8 mouse cellular contexts compared by ENCODE assay signal in the genomic region with DNA sequence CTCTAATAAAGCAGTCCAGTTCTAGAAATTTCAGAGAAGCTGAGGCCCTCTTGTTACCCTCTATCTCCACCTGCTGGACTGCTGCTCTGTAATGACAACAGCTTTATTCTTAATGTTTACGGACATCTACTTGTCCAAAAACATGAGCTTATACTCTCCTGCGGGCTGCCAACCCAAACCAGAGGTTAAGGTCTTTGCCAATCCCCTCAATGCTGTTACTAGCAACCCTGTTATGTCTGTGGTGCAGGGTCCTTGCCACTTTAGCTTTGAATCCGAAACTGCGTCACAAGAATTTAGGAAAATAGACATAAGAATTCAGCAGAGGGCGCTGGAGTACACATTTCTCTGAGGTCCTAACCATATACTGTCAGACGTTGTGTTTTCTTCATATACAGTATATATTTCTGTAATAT. TPM values are rescaled to one million over a fixed set of nuclear protein-coding genes. Genes with fewer than 3 reads are reported as not detected.
A peak's percentile ranks its signal among the peaks of the same experiment; 100 is the strongest.
DNase-seq lines count a peak whose midpoint lies in the region; ATAC-seq lines count a peak whose summit lies in the region.

No protein-coding gene starts in this region.

- peak overlapping the region; percentile 52 for H3K4me2 ChIP-seq in forebrain, embryonic 16.5 days (ENCODE audit: low read length)
- peak overlapping the region; percentile 32; the same call in 1 of the 2 replicates for H3K4me2 ChIP-seq in liver, embryonic 16.5 days (ENCODE audit: low read depth, low read length)
- H3K4me2 ChIP-seq in neural tube, embryonic 14.5 days (ENCODE audit: low read depth, low read length) = peak overlapping the region; percentile 42; the same call in 1 of the 2 replicates

- H3K36me3 ChIP-seq in forebrain, embryonic 16.5 days (ENCODE audit: control insufficient read depth, insufficient read depth) = no peaks in the 10 kb centered on the region
- H3K36me3 ChIP-seq in liver, embryonic 16.5 days (ENCODE audit: control insufficient read depth, insufficient read depth) = no peaks in the 10 kb centered on the region
- H3K36me3 ChIP-seq in neural tube, embryonic 14.5 days (ENCODE audit: control insufficient read depth, insufficient read depth, low read length) = no peaks in the 10 kb centered on the region

- H3K9ac ChIP-seq in forebrain, embryonic 16.5 days (replicated peaks; ENCODE audit: low read depth, low read length) = peak overlapping the region; percentile 46; the same call in 1 of the 2 replicates
- H3K9ac ChIP-seq in liver, embryonic 16.5 days (ENCODE audit: low read depth, low read length) = no peak overlapping the region
- no peak overlapping the region for H3K9ac ChIP-seq in neural tube, embryonic 14.5 days (replicated peaks; ENCODE audit: low read depth, low read length)

- no peaks in the 10 kb centered on the region for H3K9me3 ChIP-seq in forebrain, embryonic 16.5 days (ENCODE audit: control insufficient read depth, low read length)
- H3K9me3 ChIP-seq in liver, embryonic 16.5 days (replicated peaks; ENCODE audit: control insufficient read depth, low read length) = no peaks in the 10 kb centered on the region
- no peaks in the 10 kb centered on the region for H3K9me3 ChIP-seq in neural tube, embryonic 14.5 days (ENCODE audit: control insufficient read depth, low read length)

- WGBS in forebrain, embryonic 16.5 days = 11% methylated on average over 6 of the region's 6 CpGs
- 16% methylated on average over 6 of the region's 6 CpGs for WGBS in liver, embryonic 16.5 days (ENCODE audit: insufficient replicate concordance)
- 25% methylated on average over 6 of the region's 6 CpGs for WGBS in neural tube, embryonic 14.5 days

- H3K27me3 ChIP-seq in forebrain, embryonic 16.5 days (replicated peaks; ENCODE audit: control insufficient read depth, insufficient read depth, low read length) = no peaks in the 10 kb centered on the region
- H3K27me3 ChIP-seq in liver, embryonic 16.5 days (ENCODE audit: control insufficient read depth, insufficient read depth, low read depth, low read length) = no peaks in the 10 kb centered on the region
- H3K27me3 ChIP-seq in neural tube, embryonic 14.5 days (ENCODE audit: control insufficient read depth, insufficient read depth, low read length) = no peaks in the 10 kb centered on the region

- peak; percentile 42 for DNase-seq in Muller cell, postnatal 12 days (ENCODE audit: inconsistent ontology term)
- DNase-seq in cerebellum, adult 11 months = peak; percentile 4
- peak; percentile 23 to 70 for DNase-seq in layer of hippocampus, adult 18-20 months (ENCODE audit: low spot score in 2 of 2)
- peak; percentile 9 for DNase-seq in thymus, postnatal 4 days

- peak; percentile 92 for ATAC-seq in forebrain, embryonic 16.5 days
- ATAC-seq in hematopoietic stem cell, adult 5-6 weeks (replicated peaks in 1 of 2; ENCODE audit: insufficient read depth in 1 of 2, low FRiP score in 2 of 2, low TSS enrichment in 1 of 2, low read depth in 1 of 2, poor library complexity in 2 of 2, severe bottlenecking in 2 of 2) = peak; percentile 77 to 94
- no peak for ATAC-seq in liver, embryonic 16.5 days (ENCODE audit: low read depth)
- ATAC-seq in neural tube, embryonic 14.5 days (ENCODE audit: low read depth) = peak; percentile 91

- H3K4me1 ChIP-seq in forebrain, embryonic 16.5 days (replicated peaks; ENCODE audit: control insufficient read depth, insufficient read depth, low read length) = no peaks in the 10 kb centered on the region
- H3K4me1 ChIP-seq in liver, embryonic 16.5 days (ENCODE audit: control insufficient read depth, low read depth, low read length) = no peaks in the 10 kb centered on the region
- no peaks in the 10 kb centered on the region for H3K4me1 ChIP-seq in neural tube, embryonic 14.5 days (ENCODE audit: control insufficient read depth, insufficient read depth, low read length)

- peak overlapping the region; percentile 38 for H3K4me3 ChIP-seq in forebrain, embryonic 16.5 days (replicated peaks; ENCODE audit: low read length)
- peak overlapping the region; percentile 50 for H3K4me3 ChIP-seq in liver, embryonic 16.5 days (ENCODE audit: low read depth, low read length)
- peak overlapping the region; percentile 27 for H3K4me3 ChIP-seq in neural tube, embryonic 14.5 days (ENCODE audit: low read depth, low read length)

- no peak overlapping the region for H3K27ac ChIP-seq in forebrain, embryonic 16.5 days (ENCODE audit: low read length)
- no peak overlapping the region for H3K27ac ChIP-seq in liver, embryonic 16.5 days (ENCODE audit: low read length)
- no peak overlapping the region for H3K27ac ChIP-seq in neural tube, embryonic 14.5 days (ENCODE audit: low read depth, low read length)

RNA-seq across cellular contexts. Expression of a gene that starts 54.4 kb away (rescaled TPM):
- 1.2 and 1.6 TPM in 2 replicates for polyA plus RNA-seq in forebrain, embryonic 16.5 days (2015; fragmentation: Nextera tagmentation; extraction: Ambion mirVana)
- total RNA-seq in hematopoietic stem cell, adult 5-6 weeks (2017) = 0.89 and 1.8 TPM in 2 replicates
- under 1 TPM; 0.23 to 0.62 TPM for total RNA-seq in layer of hippocampus, adult 18-20 months (2021)
- polyA plus RNA-seq in liver, embryonic 16.5 days (2015; fragmentation: Nextera tagmentation; extraction: Ambion mirVana) = 0.14 and 0.15 TPM in 2 replicates
- 1.4 and 2.2 TPM in 2 replicates for polyA plus RNA-seq in neural tube, embryonic 14.5 days (2014; fragmentation: Nextera tagmentation; extraction: Ambion mirVana)
